Mouse (Mus musculus) heart, postnatal 25 days (tissue): Measurements from ENCODE around the gene C1qtnf12. TPM values are rescaled to one million over a fixed set of nuclear protein-coding genes. Genes with fewer than 3 reads are reported as not detected.

Experiments used
- DNase-seq: peaks from one replicate; pipeline ENCODE4 v3.0.0; 2022; ENCODE audit warnings: low spot score
- intact Hi-C: fragments of 180-260 bp; cut with DNase I; formaldehyde crosslinking; loops from one replicate; pipeline ENCODE4 v1.15.1; 2025
- total RNA-seq, 2 experiments: library from RNA; stranded (reverse); gene quantifications; 2 replicates each; pipeline ENCODE4 v1.2.3; 2021

Gene C1qtnf12
- total RNA-seq = 10 to 100 TPM; 13.3 to 14.6 TPM

DNA sequence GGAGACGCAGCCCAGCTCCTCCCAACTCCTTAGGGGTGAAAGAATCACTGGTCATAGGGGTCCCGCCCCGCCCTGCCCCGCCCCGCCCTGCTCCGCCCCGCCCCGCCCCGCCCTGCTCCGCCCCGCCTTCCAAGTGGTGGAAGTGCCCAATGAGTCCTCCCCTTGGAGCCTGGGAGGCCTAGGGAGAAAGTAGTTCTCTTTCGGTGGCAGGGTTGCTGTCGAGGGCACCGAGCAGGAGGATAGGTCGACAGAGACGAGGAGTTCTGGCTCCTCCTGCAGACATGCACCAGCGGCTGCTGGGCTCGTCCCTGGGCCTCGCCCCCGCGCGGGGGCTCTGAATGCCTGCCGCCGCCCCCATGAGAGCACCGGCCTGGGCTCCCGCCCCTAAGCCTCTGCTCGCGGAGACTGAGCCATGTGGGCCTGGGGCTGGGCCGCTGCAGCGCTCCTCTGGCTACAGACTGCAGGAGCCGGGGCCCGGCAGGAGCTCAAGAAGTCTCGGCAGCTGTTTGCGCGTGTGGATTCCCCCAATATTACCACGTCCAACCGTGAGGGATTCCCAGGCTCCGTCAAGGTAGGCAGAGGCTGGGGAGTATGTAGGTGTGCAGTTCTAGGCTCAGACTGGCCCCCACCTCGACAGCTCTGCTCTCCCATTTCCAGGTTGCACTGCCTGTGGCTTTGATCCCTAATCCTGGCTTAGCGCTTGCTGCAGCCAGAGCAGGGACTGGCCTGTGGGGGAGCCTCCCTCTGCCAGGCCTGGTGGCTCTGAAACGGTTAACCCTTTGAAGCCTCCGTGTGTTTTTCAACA, at the start of gene C1qtnf12:
Gene C1qtnf12 (plus strand): TSS at position 152 of the 805 bp plus-strand sequence.
- no peak for DNase-seq
- intact Hi-C loops = loop anchor here (5.0 kb wide), 1 partner anchor 65 kb away; the partner anchor contains the start of gene Tnfrsf18

DNA sequence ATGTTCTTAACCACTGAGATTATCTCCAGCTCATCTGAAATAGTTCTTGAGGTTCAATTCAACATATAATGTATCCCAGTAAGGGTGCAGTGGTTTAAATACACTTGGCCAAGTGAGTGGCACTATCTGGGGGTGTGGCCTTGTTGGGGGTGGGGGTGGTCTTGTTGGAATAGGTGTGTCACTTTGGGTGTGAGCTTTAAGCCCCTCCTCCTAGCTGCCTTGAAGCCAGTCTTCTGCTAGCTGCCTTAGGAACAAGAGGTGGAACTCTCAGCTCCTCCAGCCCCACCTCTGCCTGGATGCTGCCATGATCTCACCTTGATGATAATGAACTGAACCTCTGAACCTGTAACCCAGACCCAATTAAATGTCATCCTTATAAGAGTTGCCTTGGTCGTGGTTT, 30.1 kb upstream of the C1qtnf12 start:
- DNase-seq = no peak
- intact Hi-C loops = no loop called here

DNA sequence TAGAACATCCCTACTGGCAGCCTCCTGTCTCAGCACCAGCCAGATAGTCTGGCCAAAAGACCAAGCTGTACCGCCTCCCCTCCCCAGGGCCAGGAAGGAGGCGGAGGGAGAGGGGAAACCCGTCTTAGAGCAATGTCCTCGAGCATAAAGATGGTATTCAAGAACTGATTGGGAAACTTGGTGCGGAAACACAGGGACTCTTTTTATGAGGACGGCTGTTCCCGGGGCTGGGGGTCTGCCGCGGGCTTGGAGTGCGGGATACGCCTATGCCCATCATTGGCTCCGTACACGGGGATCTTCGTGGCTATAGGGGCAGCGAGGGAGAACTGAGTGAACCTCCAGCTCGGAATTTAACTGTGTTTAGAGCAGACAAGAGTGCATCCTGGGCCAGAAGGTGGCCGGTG, 19.1 kb upstream of the C1qtnf12 start:
- intact Hi-C loops = loop anchor here (5.0 kb wide), 2 partner anchors 96 to 111 kb away; partner anchors contain the start of genes Aurkaip1 and Dvl1
- peak; percentile 61 for DNase-seq

- intact Hi-C loops = loop anchor here (5.0 kb wide), 2 partner anchors 96 to 111 kb away; partner anchors contain the start of genes Aurkaip1 and Dvl1
- DNase-seq = peak; percentile 95
These were observed 18.4 kb upstream of the C1qtnf12 start, which contains the start of gene Ube2j2 for GRCm38 (mm10) chr4:155943534-155944249. Gene Ube2j2 (plus strand): TSS chr4:155943831.

DNA sequence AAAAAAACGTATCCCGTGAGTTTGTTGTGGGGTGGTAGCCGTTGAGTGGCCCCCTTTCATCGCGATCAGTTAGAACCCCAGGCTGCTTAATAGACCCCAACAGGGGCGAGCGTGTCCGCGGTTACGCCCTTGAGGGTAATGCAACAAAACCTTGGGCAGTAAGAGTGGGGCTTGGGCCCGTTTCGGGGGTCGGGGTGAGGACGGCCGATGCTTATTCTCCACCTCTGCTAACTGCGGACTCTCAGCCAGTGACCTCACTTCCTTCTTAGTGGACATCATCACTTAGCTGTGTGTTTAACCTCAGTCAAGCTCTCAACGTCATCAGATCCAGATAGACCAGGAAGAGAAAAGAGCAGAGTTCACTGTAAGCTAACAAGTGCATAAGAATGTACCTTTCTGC, 17.8 kb upstream of the C1qtnf12 start:
- no peak for DNase-seq
- intact Hi-C loops = loop anchor here (5.0 kb wide), 2 partner anchors 97 to 112 kb away; partner anchors contain the start of genes Aurkaip1 and Dvl1

- no peak for DNase-seq
- intact Hi-C loops = no loop called here
These were observed 15.0 kb upstream of the C1qtnf12 start for GRCm38 (mm10) chr4:155947094-155947493.

- no peak for DNase-seq
- intact Hi-C loops = no loop called here
These were observed 6.6 kb upstream of the C1qtnf12 start for GRCm38 (mm10) chr4:155955491-155955890.

- intact Hi-C loops = loop anchor here (2.0 kb wide), 1 partner anchor 142 kb away; no protein-coding TSS in a partner anchor
- DNase-seq = peak; percentile 28
These were observed 2.8 kb upstream of the C1qtnf12 start for GRCm38 (mm10) chr4:155959275-155959674.

DNA sequence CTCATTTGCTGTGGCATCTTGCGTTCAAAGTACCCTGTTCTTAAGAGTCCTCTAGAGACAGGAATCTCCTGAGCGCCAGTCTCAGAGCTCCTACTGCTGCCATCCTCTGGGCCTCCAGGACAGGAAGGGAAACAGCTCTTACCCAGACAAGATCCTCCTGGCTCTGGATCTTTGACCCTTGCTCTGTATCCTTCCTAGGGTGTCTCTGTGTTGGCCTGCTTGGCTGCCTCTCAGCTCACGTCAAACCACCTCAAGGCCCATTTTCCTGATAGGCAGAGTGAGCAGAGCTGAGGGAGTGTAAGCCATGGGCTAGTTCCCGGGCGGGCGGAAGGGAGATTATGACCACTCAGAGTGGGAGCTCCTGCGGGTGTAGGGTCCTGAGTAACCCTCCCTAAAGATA, 988 bp downstream of the C1qtnf12 start:
- DNase-seq = no peak
- intact Hi-C loops = loop anchor here (5.0 kb wide), 1 partner anchor 64 kb away; the partner anchor contains the start of gene Tnfrsf18

GRCm38 (mm10) chr4:155964396-155964795, 2.3 kb downstream of the C1qtnf12 start:
- no peak for DNase-seq
- intact Hi-C loops = loop anchor here (5.0 kb wide), 1 partner anchor 63 kb away; the partner anchor contains the start of gene Tnfrsf18

DNA sequence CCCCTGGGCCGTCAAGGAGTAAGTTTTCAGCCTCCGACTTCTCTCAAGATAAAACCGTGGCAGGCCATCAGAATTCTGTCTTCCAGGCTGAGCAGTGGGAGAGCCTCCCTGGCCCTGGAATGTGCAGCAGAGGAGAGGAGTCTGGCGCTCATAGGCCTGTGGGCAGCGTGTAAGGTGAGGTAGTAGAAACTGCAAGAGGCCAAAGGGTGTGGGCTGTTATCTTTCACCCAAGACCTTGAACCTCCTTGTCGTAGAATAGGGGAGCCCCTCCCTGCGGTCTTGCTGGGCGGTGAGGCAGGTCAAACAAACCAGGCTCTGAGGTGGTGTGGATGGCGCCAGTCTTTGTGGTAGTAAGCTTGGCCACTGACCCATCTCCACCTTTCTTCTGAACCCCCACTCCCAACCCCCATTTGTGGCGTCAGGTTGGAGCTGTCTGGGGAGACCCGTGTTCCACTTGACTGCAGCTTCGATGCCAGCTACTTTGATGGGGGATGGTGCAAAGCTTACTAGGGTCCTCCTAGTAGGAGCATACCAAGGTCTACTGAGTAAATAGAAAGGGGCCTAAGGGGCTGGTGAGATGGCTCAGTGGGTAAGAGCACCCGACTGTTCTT, 7.0 kb downstream of the C1qtnf12 start:
- DNase-seq = no peak
- intact Hi-C loops = no loop called here

GRCm38 (mm10) chr4:155970286-155970685, 8.2 kb downstream of the C1qtnf12 start:
- no peak for DNase-seq
- intact Hi-C loops = no loop called here

GRCm38 (mm10) chr4:155972651-155973050, 10.5 kb downstream of the C1qtnf12 start:
- no peak for DNase-seq
- intact Hi-C loops = no loop called here

DNA sequence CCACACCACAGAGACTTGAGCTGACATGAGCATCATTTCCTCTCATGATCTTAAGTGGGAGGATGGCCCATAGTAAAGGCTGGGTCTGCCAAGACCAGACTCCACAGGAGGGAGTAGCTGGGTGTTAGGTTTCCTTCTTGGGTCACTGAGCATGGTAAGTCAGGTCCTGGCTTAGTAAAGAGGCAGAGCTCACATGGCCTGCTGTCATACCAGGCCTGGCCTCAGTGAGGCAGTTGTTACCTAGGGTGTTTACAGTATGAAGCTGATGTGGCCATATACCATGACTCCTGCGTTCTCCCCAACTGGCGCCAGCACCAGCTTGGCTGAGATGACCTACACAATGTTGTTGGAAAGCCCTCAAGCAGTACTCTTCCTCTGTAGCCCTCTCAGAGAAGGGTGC, 11.1 kb downstream of the C1qtnf12 start:
- DNase-seq = no peak
- intact Hi-C loops = no loop called here

- intact Hi-C loops = no loop called here
These were observed 19.4 kb downstream of the C1qtnf12 start for GRCm38 (mm10) chr4:155981436-155982082.

GRCm38 (mm10) chr4:155983788-155984187, 21.7 kb downstream of the C1qtnf12 start:
- DNase-seq = no peak
- intact Hi-C loops = no loop called here

More at GRCm38 (mm10) chr4:155981436-155982082, 19.4 kb downstream of the C1qtnf12 start:
- DNase-seq = no peak

- intact Hi-C loops = no loop called here
- no peak for DNase-seq
These were observed 29.2 kb downstream of the C1qtnf12 start for GRCm38 (mm10) chr4:155991211-155991907.

DNA sequence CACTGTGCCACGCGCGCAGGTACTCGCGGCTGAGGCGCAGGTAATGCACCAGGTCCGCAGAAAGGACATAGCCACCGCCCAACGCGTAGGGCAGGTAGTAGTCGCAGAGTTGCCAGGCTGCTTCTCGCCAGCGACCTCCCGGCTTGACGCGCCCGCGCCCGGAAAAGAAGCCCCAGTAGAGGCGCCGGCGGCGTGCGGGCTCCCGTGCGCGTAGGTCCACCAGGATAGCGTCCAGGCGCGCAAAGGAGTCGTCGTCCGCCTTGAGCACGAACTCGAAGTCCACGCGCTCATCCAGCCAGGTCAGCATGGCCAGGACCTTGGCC, 29.8 kb downstream of the C1qtnf12 start:
- intact Hi-C loops = no loop called here
- no peak for DNase-seq

DNA sequence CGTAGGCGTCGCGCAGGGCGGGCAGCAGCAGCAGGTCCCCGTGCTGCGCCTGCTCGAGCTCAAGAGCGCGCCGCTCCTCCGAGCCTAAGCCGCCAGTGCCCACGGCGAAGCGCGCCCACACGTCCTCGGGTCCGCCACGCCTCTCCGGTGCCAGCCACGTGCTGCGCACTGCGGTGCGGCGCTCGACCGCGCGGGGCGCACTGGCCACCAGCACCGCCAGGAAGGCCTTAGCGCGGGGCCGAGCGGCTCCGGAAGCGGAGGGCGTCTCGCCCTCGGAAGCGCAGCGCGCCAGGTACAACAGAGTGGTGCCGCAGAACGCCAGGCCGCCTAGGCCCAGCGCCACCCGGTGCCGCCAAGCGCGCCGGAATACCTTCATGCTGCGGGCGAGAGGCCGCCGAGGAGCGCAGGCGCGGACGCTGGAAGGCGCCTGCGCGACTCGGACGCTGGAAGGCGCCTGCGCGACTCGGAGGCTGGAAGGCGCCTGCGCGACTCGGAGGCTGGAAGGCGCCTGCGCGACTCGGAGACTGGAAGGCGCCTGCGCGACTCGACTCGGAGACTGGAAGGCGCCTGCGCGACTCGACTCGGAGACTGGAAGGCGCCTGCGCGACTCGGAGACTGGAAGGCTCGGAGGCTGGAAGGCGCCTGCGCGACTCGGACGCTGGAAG, 30.3 kb downstream of the C1qtnf12 start, which contains the start of the genes B3galt6 and Sdf4:
Gene B3galt6 (minus strand): TSS at position 409 of the 665 bp plus-strand sequence.
Gene Sdf4 (plus strand): TSS at position 632 of the 665 bp plus-strand sequence.
- DNase-seq = no peak
- intact Hi-C loops = no loop called here
